Mouse (Mus musculus): ENCODE data around the gene Olfr1445. TPM values are rescaled to one million over a fixed set of nuclear protein-coding genes. Genes with fewer than 3 reads are reported as not detected.

Gene Olfr1445
- polyA plus RNA-seq, 1 experiment from 2014 or later, result not detected

DNA sequence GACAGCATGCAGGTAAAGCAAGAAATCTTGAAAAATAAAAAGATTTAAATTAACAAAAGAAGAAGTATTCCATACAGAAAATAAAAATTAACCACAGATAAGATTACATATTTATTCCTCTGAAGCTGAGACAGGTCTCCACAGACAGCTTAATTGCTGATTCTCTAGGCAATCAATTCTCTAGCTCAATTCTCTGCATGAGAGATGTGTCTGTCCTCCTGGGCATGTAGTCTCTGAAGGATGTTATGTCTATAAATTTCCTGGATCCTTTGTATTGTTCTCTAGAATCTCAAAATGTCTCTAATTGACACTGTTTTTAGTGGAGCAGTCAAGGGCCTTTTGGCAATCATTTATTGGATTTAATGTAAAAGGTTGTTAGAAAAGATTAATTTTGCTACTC lies 46.9 kb downstream of the Olfr1445 start, which contains the start of gene Olfr1449:
Gene Olfr1449, plus strand, starts transcription at position 301 of the 400 bp plus-strand sequence.
- no peak within 1 kb of the TSS for H3K4me2 ChIP-seq (ENCODE audit: low read length)

More for the DNA sequence above, 46.9 kb downstream of the Olfr1445 start, which contains the start of gene Olfr1449:
- ATAC-seq (replicated peaks; ENCODE audit: low FRiP score, low read depth) (no peak), DNase-seq (ENCODE audit: low spot score) (no peak)
- no peaks in the 10 kb centered on the region for H3K36me3 ChIP-seq (ENCODE audit: insufficient read depth, low read length)
- no peaks in the 10 kb centered on the region for H3K9me3 ChIP-seq (replicated peaks; ENCODE audit: low read length)
- no peak for TF ChIP-seq CTCF (IDR thresholded peaks at IDR 0.05; ENCODE audit: low read depth)
- H3K4me1 ChIP-seq (replicated peaks; ENCODE audit: insufficient read depth, low read length), result no peaks in the 10 kb centered on the region
- no peak within 1 kb of the TSS for H3K9ac ChIP-seq (ENCODE audit: low read depth, low read length)
- H3K27ac ChIP-seq, result no peak within 1 kb of the TSS
- no peaks in the 10 kb centered on the region for H3K27me3 ChIP-seq (ENCODE audit: insufficient read depth, low read length)
- H3K4me3 ChIP-seq (replicated peaks; ENCODE audit: low read depth, low read length), result no peak within 1 kb of the TSS

Other genes starting within 250 kb of the Olfr1445 start
- gene Olfr1442, start 213.4 kb upstream of the Olfr1445 start, polyA plus RNA-seq (2015; fragmentation: Nextera tagmentation; extraction: Ambion mirVana), result 0.11 and 0.18 TPM in 2 replicates
- gene Olfr1443, start 205.7 kb upstream of the Olfr1445 start, polyA plus RNA-seq (2015; fragmentation: Nextera tagmentation; extraction: Ambion mirVana), result not detected in 2 replicates
- 138 and 140 TPM in 2 replicates for gene Keg1, start 188.1 kb upstream of the Olfr1445 start, polyA plus RNA-seq (2015; fragmentation: Nextera tagmentation; extraction: Ambion mirVana)
- gene Cntf, start 118.2 kb upstream of the Olfr1445 start, polyA plus RNA-seq (2015; fragmentation: Nextera tagmentation; extraction: Ambion mirVana), result 4.9 TPM in 2 replicates
- 15.3 TPM in 2 replicates for gene Zfp91, start 87.7 kb upstream of the Olfr1445 start, polyA plus RNA-seq (2015; fragmentation: Nextera tagmentation; extraction: Ambion mirVana)
- gene Lpxn, start 87.7 kb upstream of the Olfr1445 start, polyA plus RNA-seq (2015; fragmentation: Nextera tagmentation; extraction: Ambion mirVana), result 2.2 TPM in 2 replicates
- gene Gm5244, start 37.2 kb upstream of the Olfr1445 start, polyA plus RNA-seq (2015; fragmentation: Nextera tagmentation; extraction: Ambion mirVana), result not detected in 2 replicates
- gene Olfr1444, start 26.6 kb upstream of the Olfr1445 start, polyA plus RNA-seq (2015; fragmentation: Nextera tagmentation; extraction: Ambion mirVana), result not detected in 2 replicates
- gene Olfr1446, start 9.7 kb downstream of the Olfr1445 start, polyA plus RNA-seq (2015; fragmentation: Nextera tagmentation; extraction: Ambion mirVana), result not detected in 2 replicates
- gene Olfr1447, start 19.9 kb downstream of the Olfr1445 start, polyA plus RNA-seq (2015; fragmentation: Nextera tagmentation; extraction: Ambion mirVana), result not detected in 2 replicates
- gene Olfr1448, start 40.6 kb downstream of the Olfr1445 start, polyA plus RNA-seq (2015; fragmentation: Nextera tagmentation; extraction: Ambion mirVana), result not detected in 2 replicates
- not detected in 2 replicates for gene Olfr1449, start 47.0 kb downstream of the Olfr1445 start, polyA plus RNA-seq (2015; fragmentation: Nextera tagmentation; extraction: Ambion mirVana)
- gene Olfr1450, start 66.4 kb downstream of the Olfr1445 start, polyA plus RNA-seq (2015; fragmentation: Nextera tagmentation; extraction: Ambion mirVana), result not detected in 2 replicates
- gene Olfr1451, start 111.2 kb downstream of the Olfr1445 start, polyA plus RNA-seq (2015; fragmentation: Nextera tagmentation; extraction: Ambion mirVana), result not detected in 2 replicates
- gene Olfr1453, start 144.5 kb downstream of the Olfr1445 start, polyA plus RNA-seq (2015; fragmentation: Nextera tagmentation; extraction: Ambion mirVana), result not detected in 2 replicates
- not detected in 2 replicates for gene Olfr1454, start 176.8 kb downstream of the Olfr1445 start, polyA plus RNA-seq (2015; fragmentation: Nextera tagmentation; extraction: Ambion mirVana)
- not detected in 2 replicates for gene Olfr1457, start 214.0 kb downstream of the Olfr1445 start, polyA plus RNA-seq (2015; fragmentation: Nextera tagmentation; extraction: Ambion mirVana)
- gene Olfr1458, start 222.9 kb downstream of the Olfr1445 start, polyA plus RNA-seq (2015; fragmentation: Nextera tagmentation; extraction: Ambion mirVana), result not detected in 2 replicates